Mouse (Mus musculus) forebrain, postnatal 0 days (tissue): ENCODE measurements around the gene Tgm1. TPM values are rescaled to one million over a fixed set of nuclear protein-coding genes. Genes with fewer than 3 reads are reported as not detected.

Experiments
- ATAC-seq: fragments of 200-750 bp; cut with Nextera tagmentation; 2 replicates; pipeline ENCODE4 v1.8.0; 2017; ENCODE audit warnings: mild to moderate bottlenecking, moderate library complexity
- DNase-seq: peaks from one replicate; pipeline ENCODE4 v3.0.0-alpha.2; 2015
- H3K27ac ChIP-seq: fragments of 300-500 bp; sonication (generic); 2 replicates; pipeline ENCODE4 v1.5.1; 2014; ENCODE audit warnings: low read depth, mild to moderate bottlenecking, antibody characterized with exemption, low read length, moderate library complexity, mixed read lengths
- H3K27me3 ChIP-seq: fragments of 300-500 bp; sonication (generic); 2 replicates; pipeline ENCODE4 v1.6.1; 2014; ENCODE audit warnings: mild to moderate bottlenecking, low read length, mixed read lengths; ENCODE audit not compliant: insufficient read depth
- H3K36me3 ChIP-seq: fragments of 300-500 bp; sonication (generic); 2 replicates; pipeline ENCODE4 v1.6.1; 2014; ENCODE audit warnings: mild to moderate bottlenecking, moderate library complexity; ENCODE audit not compliant: insufficient read depth
- H3K4me1 ChIP-seq: fragments of 300-500 bp; sonication (generic); 2 replicates; pipeline ENCODE4 v1.6.1; 2014; ENCODE audit warnings: antibody characterized with exemption; ENCODE audit not compliant: insufficient read depth
- H3K4me2 ChIP-seq: fragments of 300-500 bp; sonication (generic); 2 replicates; pipeline ENCODE4 v1.6.1; 2014; ENCODE audit warnings: low read depth, mild to moderate bottlenecking, moderate library complexity
- H3K4me3 ChIP-seq: fragments of 300-500 bp; sonication (generic); 2 replicates; pipeline ENCODE4 v1.5.1; 2014; ENCODE audit warnings: low read depth, low read length, mixed read lengths
- H3K9ac ChIP-seq: fragments of 300-500 bp; sonication (generic); 2 replicates; pipeline ENCODE4 v1.6.1; 2014; ENCODE audit warnings: mild to moderate bottlenecking
- H3K9me3 ChIP-seq: fragments of 300-500 bp; sonication (generic); 2 replicates; pipeline ENCODE4 v1.6.1; 2016; ENCODE audit warnings: low read length
- CTCF ChIP-seq: sonication (generic); IDR thresholded peaks from 2 replicates; pipeline ENCODE4 v1.5.1; 2016; ENCODE audit warnings: antibody characterized with exemption, control low read depth, low read depth
- WGBS: fragments of 180-500 bp; shearing (Covaris S2); extraction: QIAGEN DNeasy Blood & Tissue Kit; methylation state at CpG from one replicate; pipeline ENCODE4 v1.1.7; 2014; 5-methylcytosine and 5-hydroxymethylcytosine counted together
- polyA plus RNA-seq: library from polyadenylated mRNA; unstranded; fragments of >200 nt; fragmentation: Nextera tagmentation; extraction: Ambion mirVana; gene quantifications from 2 replicates; pipeline ENCODE4 v1.2.1, GENCODE M21; 2015
- total RNA-seq: library from RNA; depleted of rRNA; stranded (reverse); fragments of >200 nt; gene quantifications from 2 replicates; pipeline ENCODE4 v1.2.3, GENCODE M21; 2014

The Tgm1 gene
- total and polyA plus RNA-seq, 2 experiments from 2014 or later: 0.05 to 0.21 TPM

DNA sequence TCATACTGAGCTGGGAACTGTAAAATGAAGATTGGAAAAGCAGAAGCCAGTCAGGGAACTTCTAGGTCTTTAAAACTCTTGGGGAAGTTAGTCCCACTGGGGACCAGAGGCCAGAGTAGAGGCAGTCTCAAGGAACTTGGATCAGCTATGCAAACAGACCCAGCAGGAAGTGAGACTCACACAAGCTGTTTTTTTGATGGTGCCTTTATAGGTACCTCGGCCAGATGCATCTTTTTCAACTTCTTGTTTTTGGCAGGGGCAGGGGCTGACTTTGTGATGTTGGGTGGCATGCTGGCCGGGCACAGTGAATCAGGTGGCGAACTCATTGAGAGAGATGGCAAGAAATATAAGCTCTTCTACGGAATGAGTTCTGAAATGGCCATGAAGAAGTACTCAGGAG lies 36.1 kb downstream of the Tgm1 start:
- no peak for ATAC-seq
- H3K4me1 ChIP-seq: peaks cover 14% of the 10 kb centered on the region
- H3K4me3 ChIP-seq: no peak overlapping the region
- H3K27me3 ChIP-seq: no peaks in the 10 kb centered on the region
- H3K4me2 ChIP-seq: no peak overlapping the region
- 89% methylated on average over 4 of the region's 4 CpGs for WGBS
- no peaks in the 10 kb centered on the region for H3K9me3 ChIP-seq
- TF ChIP-seq CTCF: no peak
- peaks cover 35% of the 10 kb centered on the region for H3K36me3 ChIP-seq
- no peak overlapping the region for H3K27ac ChIP-seq
- no peak for DNase-seq
- H3K9ac ChIP-seq: no peak overlapping the region

DNA sequence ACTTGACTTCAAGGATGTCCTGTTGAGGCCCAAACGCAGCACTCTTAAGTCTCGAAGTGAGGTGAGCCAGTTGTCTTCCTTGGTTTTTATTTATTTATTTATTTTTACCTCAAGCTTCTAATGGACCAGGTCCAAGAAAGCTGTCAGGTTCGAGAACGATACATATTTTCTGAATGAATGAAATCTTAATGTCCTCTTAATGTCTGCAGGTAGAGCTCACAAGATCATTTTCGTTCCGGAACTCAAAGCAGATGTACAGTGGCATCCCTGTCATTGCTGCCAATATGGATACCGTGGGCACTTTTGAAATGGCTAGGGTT lies 41.0 kb downstream of the Tgm1 start:
- Histone ChIP-seq H3K4me1 (peaks cover 16% of the 10 kb centered on the region), H3K36me3 (peaks cover 15% of the 10 kb centered on the region), H3K4me3 (peak overlapping the region; percentile 85), H3K9me3 (no peaks in the 10 kb centered on the region), H3K9ac (peak overlapping the region; percentile 65), H3K4me2 (peak overlapping the region; percentile 83), H3K27me3 (no peaks in the 10 kb centered on the region), H3K27ac (peak overlapping the region; percentile 89; the same call in 1 of the 2 replicates)
- WGBS: 79% methylated on average over 7 of the region's 7 CpGs
- DNase-seq (no peak), ATAC-seq (no peak)
- no peak for TF ChIP-seq CTCF

DNA sequence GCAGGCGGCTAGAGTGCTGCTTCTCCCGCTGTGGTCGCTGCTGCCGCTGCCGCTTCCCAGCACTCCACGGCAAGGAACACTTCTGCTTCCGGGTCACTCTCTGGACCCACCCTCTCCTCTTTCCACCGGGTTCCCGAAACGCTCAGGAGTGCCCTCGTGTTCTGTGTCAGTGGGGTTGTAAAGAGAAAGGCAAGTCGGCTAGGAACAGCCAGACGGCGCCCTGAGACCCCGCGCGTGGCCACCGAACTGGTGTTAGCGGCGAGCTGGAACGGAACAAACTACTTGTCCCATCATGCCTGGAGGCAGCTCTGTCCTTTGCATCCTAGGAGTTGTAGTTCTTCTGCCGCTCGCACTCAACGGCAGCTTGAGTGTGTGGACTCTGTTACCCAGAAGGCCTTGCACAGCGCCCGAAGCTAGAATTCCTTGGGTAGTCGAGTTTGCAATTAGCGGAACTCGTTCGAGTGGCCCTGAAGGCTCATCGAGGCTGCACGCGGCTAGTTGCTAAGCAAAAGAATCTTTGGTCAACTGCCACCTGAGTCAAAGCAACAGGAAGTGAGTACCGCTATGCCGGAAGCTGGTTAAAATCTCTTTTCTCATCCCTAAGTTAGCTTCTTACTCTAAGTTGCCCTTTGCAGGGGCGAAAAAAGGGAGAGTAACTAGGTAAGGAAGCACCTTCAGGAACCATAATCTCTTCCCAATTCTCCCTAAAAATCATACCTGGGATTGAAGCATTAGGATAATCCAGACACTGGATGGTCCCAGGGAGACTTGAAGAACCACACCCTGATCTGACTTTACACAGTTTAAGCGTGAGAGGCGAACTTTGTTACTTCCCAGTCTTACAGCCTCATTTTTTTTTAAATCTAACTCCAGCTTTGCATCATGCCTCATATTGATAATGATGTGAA lies 41.6 kb downstream of the Tgm1 start, which contains the start of the genes Gmpr2 and Nedd8:
Gene Gmpr2, plus strand, starts transcription at position 109 of the 908 bp plus-strand sequence.
Gene Nedd8, minus strand, starts transcription at position 292 of the 908 bp plus-strand sequence.
- peaks cover 16% of the 10 kb centered on the region for H3K4me1 ChIP-seq
- H3K9me3 ChIP-seq: no peaks in the 10 kb centered on the region
- H3K4me2 ChIP-seq: peak within 1 kb of the TSS; percentile 83
- no peaks in the 10 kb centered on the region for H3K27me3 ChIP-seq
- TF ChIP-seq CTCF: 0 out of 2 replicates have a peak, but pooled peaks have one; percentile 18
- peak within 1 kb of the TSS; percentile 89 for H3K27ac ChIP-seq
- peaks cover 9% of the 10 kb centered on the region for H3K36me3 ChIP-seq
- WGBS: under 1% methylated on average over 38 of the region's 38 CpGs
- peak; percentile 99 for ATAC-seq
- H3K4me3 ChIP-seq: peak within 1 kb of the TSS; percentile 85
- peak within 1 kb of the TSS; percentile 65 for H3K9ac ChIP-seq
- DNase-seq: peak; percentile 95

DNA sequence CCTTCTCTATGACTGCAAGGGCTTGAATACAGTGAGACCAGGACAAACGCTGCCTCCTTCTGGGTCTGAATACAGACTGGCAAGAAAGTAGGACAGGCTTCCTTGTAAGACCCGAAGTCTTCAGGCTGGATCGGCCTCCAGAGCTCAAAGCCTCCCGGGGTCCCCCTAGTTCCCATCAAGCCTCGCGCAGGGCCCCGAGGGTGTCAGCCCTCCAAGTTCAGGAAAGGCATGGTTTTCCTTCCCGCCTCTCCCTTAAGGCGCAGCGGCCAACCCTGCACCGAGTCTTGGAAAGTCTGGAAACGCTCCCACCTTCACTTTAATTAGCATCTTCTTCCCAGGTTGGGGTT lies 42.3 kb downstream of the Tgm1 start:
- WGBS: under 1% methylated on average over 12 of the region's 12 CpGs
- peak overlapping the region; percentile 83 for H3K4me2 ChIP-seq
- H3K4me1 ChIP-seq: peaks cover 16% of the 10 kb centered on the region
- no peak; the same call in 1 of the 2 replicates for TF ChIP-seq CTCF
- H3K4me3 ChIP-seq: peak overlapping the region; percentile 85
- DNase-seq (no peak), ATAC-seq (peak; percentile 58)
- peak overlapping the region; percentile 65 for H3K9ac ChIP-seq
- peak overlapping the region; percentile 89 for H3K27ac ChIP-seq
- H3K9me3 ChIP-seq: no peaks in the 10 kb centered on the region
- H3K27me3 ChIP-seq: no peaks in the 10 kb centered on the region
- peaks cover 3% of the 10 kb centered on the region; the same call in 1 of the 2 replicates for H3K36me3 ChIP-seq

DNA sequence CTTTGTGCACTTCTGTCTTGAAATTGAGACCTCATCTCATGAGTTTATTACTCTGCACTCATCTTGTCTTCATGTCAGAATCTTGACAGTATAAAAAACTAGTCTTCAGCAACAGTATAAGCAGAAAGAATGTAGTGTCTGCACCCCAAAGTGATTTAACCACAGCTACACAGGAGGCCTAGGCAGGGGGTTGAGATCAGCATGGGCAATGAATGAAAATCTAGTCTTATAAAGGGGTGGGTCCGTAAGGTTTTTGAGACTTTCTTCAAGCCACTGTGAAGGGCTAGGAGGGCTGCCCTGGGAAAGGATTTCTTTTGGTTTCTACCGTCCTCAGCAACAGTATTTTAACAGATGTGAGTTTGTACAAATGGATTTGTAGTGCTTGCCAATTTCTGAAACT lies 53.1 kb downstream of the Tgm1 start:
- TF ChIP-seq CTCF: no peak

DNA sequence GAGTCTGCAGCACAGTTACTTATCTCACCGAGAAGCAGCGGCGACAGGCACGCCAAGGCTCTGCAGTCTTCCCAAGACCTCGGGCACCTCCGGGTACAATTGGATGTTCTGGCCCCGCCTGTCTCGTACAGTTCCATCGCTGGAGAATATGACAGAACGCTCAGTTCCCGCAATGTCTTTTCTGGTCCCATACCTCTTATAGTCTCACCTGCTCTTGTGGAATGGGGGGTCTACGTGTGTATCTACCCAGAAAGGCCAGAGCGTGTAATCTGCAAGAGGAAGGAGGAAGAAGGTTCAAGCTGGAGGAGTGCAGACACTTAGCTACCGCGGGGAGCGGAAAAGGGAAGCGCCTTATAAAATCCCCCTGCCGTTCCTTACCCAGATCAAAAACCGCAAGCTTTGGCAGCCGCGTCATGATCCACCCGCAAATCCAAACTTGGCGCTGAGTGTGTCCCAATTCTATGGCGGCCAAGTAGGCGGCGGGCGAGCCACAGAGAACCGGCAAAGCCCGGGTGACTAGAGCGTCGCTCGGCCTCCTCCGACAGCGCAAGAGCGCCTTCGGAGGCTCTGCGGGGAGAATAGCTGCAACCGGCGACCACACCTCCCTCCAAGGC lies 53.7 kb downstream of the Tgm1 start, which contains the start of gene Mdp1:
Gene Mdp1, minus strand, starts transcription at position 549 of the 614 bp plus-strand sequence.
- peak within 1 kb of the TSS; percentile 60 for H3K4me3 ChIP-seq
- H3K36me3 ChIP-seq: peaks cover 25% of the 10 kb centered on the region
- H3K4me1 ChIP-seq: 0 out of 2 replicates have a peak, but pooled peaks cover 2% of the 10 kb centered on the region
- H3K4me2 ChIP-seq: peak within 1 kb of the TSS; percentile 59
- H3K27ac ChIP-seq: peak within 1 kb of the TSS; percentile 83
- H3K27me3 ChIP-seq: no peaks in the 10 kb centered on the region
- H3K9me3 ChIP-seq: no peaks in the 10 kb centered on the region
- WGBS: 2% methylated on average over 39 of the region's 39 CpGs
- H3K9ac ChIP-seq: peak within 1 kb of the TSS; percentile 59
- peak; percentile 62 for TF ChIP-seq CTCF
- ATAC-seq (peak; percentile 99), DNase-seq (peak; percentile 92)

More for the DNA sequence above, 53.1 kb downstream of the Tgm1 start:
- 20% methylated on average over 2 of the region's 2 CpGs for whole genome bisulfite sequencing
- DNase-seq (no peak), ATAC-seq (no peak)
- H3K36me3 ChIP-seq: peaks cover 25% of the 10 kb centered on the region
- peak overlapping the region; percentile 59; the same call in 1 of the 2 replicates for H3K4me2 ChIP-seq
- no peak overlapping the region for H3K27ac ChIP-seq
- H3K9me3 ChIP-seq: no peaks in the 10 kb centered on the region
- no peaks in the 10 kb centered on the region for H3K27me3 ChIP-seq
- 0 out of 2 replicates have a peak, but pooled peaks cover 2% of the 10 kb centered on the region for H3K4me1 ChIP-seq
- peak overlapping the region; percentile 59; the same call in 1 of the 2 replicates for H3K9ac ChIP-seq
- H3K4me3 ChIP-seq: peak overlapping the region; percentile 60; the same call in 1 of the 2 replicates

DNA sequence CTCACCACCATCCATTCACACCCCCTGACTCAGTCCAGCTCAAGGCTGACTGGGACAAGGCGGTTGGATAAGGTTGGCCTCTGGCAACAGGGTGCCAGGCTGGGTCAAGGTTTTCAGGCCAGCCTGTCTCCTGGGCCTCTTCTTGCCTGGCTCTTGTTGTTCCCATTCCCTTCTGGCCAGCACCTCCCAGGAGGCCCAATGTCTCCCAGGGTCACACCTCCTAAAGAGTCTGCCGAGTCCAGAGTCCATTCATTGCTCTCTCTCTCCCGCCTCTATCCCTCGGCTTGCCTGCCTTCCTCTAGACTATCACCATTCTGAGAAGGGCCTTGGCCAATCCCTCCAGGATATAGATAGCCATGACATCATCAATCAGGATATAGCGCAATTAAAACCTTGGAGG lies 55.7 kb downstream of the Tgm1 start:
- Histone ChIP-seq H3K9me3 (no peaks in the 10 kb centered on the region), H3K9ac (no peak overlapping the region), H3K4me2 (no peak overlapping the region), H3K4me1 (0 out of 2 replicates have a peak, but pooled peaks cover 2% of the 10 kb centered on the region), H3K27me3 (no peaks in the 10 kb centered on the region), H3K36me3 (peaks cover 16% of the 10 kb centered on the region), H3K4me3 (no peak overlapping the region), H3K27ac (no peak overlapping the region)
- no peak for TF ChIP-seq CTCF
- ATAC-seq (no peak), DNase-seq (no peak)
- WGBS: 94% methylated on average over 5 of the region's 5 CpGs
